Mouse (Mus musculus): ENCODE measurements at regions not wholly inside any gene's neighbourhood (a gene's known extent, or its start where the extent isn't known, plus 50 kb on each side); places are given as distances from the start of the nearest gene placed in this dataset.

GRCm38 (mm10) chr17:31776949-31777607, 78.5 kb downstream of the Sik1 start:
- peak; percentile 69 for DNase-seq (ENCODE audit: low read depth, low spot score)

- DNase-seq (ENCODE audit: low read depth, low spot score): no peak
Measured at GRCm38 (mm10) chr17:31777751-31778150, 77.9 kb downstream of the Sik1 start.

- DNase-seq (ENCODE audit: low read depth, low spot score): no peak
Measured at GRCm38 (mm10) chr17:31779466-31779865, 76.1 kb downstream of the Sik1 start.

- peak; percentile 2 for DNase-seq (ENCODE audit: low read depth, low spot score)
Measured at GRCm38 (mm10) chr17:31782251-31782650, 73.4 kb downstream of the Sik1 start.

- DNase-seq (ENCODE audit: low read depth, low spot score): peak; percentile 30
Measured at GRCm38 (mm10) chr17:31783071-31783470, 72.5 kb downstream of the Sik1 start.

- DNase-seq (ENCODE audit: low read depth, low spot score): peak; percentile 0
Measured at GRCm38 (mm10) chr17:31788316-31788715, 67.3 kb downstream of the Sik1 start.

- DNase-seq (ENCODE audit: low read depth, low spot score): peak; percentile 45
Measured at GRCm38 (mm10) chr17:31789068-31789583, 66.5 kb downstream of the Sik1 start.

- DNase-seq (ENCODE audit: low read depth, low spot score): peak; percentile 50
Measured at GRCm38 (mm10) chr17:31789906-31790279, 65.7 kb downstream of the Sik1 start.

GRCm38 (mm10) chr17:31790280-31791063, 65.1 kb downstream of the Sik1 start:
- peak; percentile 77 for DNase-seq (ENCODE audit: low read depth, low spot score)

GRCm38 (mm10) chr17:31791656-31792055, 63.9 kb downstream of the Sik1 start:
- DNase-seq (ENCODE audit: low read depth, low spot score): peak; percentile 84

GRCm38 (mm10) chr17:31793040-31793439, 62.6 kb downstream of the Sik1 start:
- DNase-seq (ENCODE audit: low read depth, low spot score): peak; percentile 0

GRCm38 (mm10) chr17:31793521-31793920, 62.1 kb downstream of the Sik1 start:
- DNase-seq (ENCODE audit: low read depth, low spot score): peak; percentile 12

GRCm38 (mm10) chr17:31793964-31794363, 61.6 kb downstream of the Sik1 start:
- peak; percentile 18 for DNase-seq (ENCODE audit: low read depth, low spot score)
